Mouse (Mus musculus): Measurements from ENCODE around the gene Zyx. TPM values are rescaled to one million over a fixed set of nuclear protein-coding genes. Genes with fewer than 3 reads are reported as not detected.

The Zyx gene
- polyA plus RNA-seq (2014; fragmentation: Illumina TruSeq; extraction: RNeasy Lipid Tissue Mini Kit (QIAGEN cat#74804); ENCODE audit: low replicate concordance), result 0.85 TPM

DNA sequence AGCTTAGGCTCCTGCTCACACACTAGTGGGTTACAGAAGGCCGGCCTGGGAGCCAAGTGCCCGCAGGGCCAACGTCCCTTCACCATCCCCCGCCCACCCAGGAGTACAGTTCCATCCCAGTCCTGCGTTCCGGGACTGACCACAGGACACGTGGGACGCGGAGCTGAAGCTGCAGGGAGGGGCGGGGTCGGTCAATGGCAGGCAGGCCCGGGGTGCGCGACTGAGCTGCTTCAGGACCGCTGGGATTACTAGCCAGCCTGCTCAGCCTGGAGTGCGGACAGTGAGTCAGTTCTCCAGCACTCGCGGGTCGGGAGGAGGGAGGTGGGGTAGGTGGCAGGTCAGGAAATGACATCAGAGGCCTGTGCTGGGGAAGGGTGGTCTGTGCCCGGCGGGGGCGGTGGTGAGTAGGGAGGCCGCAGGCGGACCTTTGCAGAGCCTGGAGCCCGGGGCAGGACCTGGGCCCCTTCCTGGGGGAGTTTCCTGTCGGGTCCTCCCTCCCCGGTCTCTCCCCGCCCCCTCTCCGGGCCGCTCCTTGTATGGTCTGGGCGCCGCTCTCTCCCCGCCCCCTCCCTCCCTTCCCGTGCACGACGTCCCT lies at the start of gene Zyx:
Gene Zyx (plus strand): TSS at position 205 of the 595 bp plus-strand sequence.

DNA sequence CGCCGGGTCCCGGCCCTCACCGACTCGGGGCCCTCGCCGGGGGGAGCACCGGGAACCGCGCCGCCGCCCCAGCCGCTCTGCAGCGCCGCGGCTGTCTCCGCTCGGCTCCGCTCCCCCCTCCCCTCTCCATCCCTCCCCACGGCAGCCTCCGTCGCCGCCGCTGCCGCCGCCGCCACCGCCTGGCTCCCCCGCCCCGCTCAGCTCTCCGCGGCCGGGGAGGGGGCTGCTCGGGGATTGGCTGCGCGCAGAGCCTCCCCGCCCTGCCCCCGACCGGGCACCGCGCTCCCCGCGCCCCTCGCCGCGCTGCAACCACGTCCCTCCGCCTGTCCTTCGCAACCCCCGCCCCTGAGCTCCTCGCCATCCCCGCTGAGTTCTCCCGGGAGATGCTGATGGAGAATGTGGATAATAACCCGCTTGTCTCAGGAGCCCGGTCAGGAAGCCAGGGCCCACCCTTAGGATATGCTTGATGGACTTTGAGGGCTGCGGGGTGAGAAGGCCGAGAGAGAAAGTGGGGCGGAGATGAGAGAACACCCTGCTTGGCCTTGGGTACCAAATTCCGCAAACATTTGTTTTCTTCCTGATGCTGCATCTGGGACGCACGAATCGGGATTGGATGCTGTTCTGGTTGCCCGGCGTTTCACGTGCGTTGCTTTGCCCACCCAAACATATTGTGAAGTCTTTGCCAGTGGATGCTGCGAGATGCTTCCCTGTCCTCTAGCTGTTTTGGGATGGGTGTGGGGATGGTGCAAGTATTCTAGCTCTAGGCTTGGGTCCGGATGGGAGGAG lies 24.8 kb upstream of the Zyx start, which contains the start of gene Fam131b:
Gene Fam131b (minus strand): TSS at position 162 of the 786 bp plus-strand sequence.

GRCm38 (mm10) chr6:42372816-42373547 lies 23.6 kb downstream of the Zyx start, which contains the start of gene Epha1:
Gene Epha1, minus strand, starts transcription at chr6:42373268.

DNA sequence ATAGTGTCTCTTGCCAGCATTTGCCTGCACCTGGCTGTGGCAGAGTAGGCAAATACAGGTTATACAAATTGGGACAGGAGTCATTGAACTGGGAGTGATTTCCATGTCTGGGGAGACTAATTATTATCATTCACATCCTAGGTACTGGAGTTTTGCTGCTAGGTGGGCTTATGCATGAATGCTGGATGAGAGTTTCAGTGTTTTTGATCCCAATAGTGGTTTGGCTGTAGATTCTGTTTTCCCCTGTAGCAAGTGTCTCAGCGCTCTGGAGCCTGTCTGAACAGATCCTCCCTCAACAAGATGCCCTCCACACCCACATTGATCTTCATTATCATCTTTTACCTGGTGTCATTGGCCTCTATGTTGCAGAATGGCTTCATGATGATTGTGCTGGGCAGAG lies 50.5 kb downstream of the Zyx start, which contains the start of gene Tas2r143:
Gene Tas2r143 (plus strand): TSS at position 301 of the 400 bp plus-strand sequence.

GRCm38 (mm10) chr6:42405134-42405533 lies 55.7 kb downstream of the Zyx start, which contains the start of gene Tas2r135:
Gene Tas2r135, plus strand, starts transcription at chr6:42405434.

Other genes starting within 250 kb of the Zyx start
- not detected for gene Tas2r139, start 208.7 kb upstream of the Zyx start, polyA plus RNA-seq (2014; fragmentation: Illumina TruSeq; extraction: RNeasy Lipid Tissue Mini Kit (QIAGEN cat#74804); ENCODE audit: low replicate concordance)
- not detected for gene Tas2r144, start 134.3 kb upstream of the Zyx start, polyA plus RNA-seq (2014; fragmentation: Illumina TruSeq; extraction: RNeasy Lipid Tissue Mini Kit (QIAGEN cat#74804); ENCODE audit: low replicate concordance)
- 48.8 TPM for gene Gstk1, start 103.7 kb upstream of the Zyx start, polyA plus RNA-seq (2014; fragmentation: Illumina TruSeq; extraction: RNeasy Lipid Tissue Mini Kit (QIAGEN cat#74804); ENCODE audit: low replicate concordance)
- gene Tmem139, start 87.7 kb upstream of the Zyx start, polyA plus RNA-seq (2014; fragmentation: Illumina TruSeq; extraction: RNeasy Lipid Tissue Mini Kit (QIAGEN cat#74804); ENCODE audit: low replicate concordance), result 54.1 TPM
- gene Casp2, start 84.6 kb upstream of the Zyx start, polyA plus RNA-seq (2014; fragmentation: Illumina TruSeq; extraction: RNeasy Lipid Tissue Mini Kit (QIAGEN cat#74804); ENCODE audit: low replicate concordance), result 67.1 TPM
- 0.15 TPM for gene Clcn1, start 62.9 kb upstream of the Zyx start, polyA plus RNA-seq (2014; fragmentation: Illumina TruSeq; extraction: RNeasy Lipid Tissue Mini Kit (QIAGEN cat#74804); ENCODE audit: low replicate concordance)
- gene Fam131b, start 25.0 kb upstream of the Zyx start, polyA plus RNA-seq (2014; fragmentation: Illumina TruSeq; extraction: RNeasy Lipid Tissue Mini Kit (QIAGEN cat#74804); ENCODE audit: low replicate concordance), result 0.15 TPM
- gene Epha1, start 23.6 kb downstream of the Zyx start, polyA plus RNA-seq (2014; fragmentation: Illumina TruSeq; extraction: RNeasy Lipid Tissue Mini Kit (QIAGEN cat#74804); ENCODE audit: low replicate concordance), result 7.2 TPM
- gene Tas2r143, start 50.6 kb downstream of the Zyx start, polyA plus RNA-seq (2014; fragmentation: Illumina TruSeq; extraction: RNeasy Lipid Tissue Mini Kit (QIAGEN cat#74804); ENCODE audit: low replicate concordance), result not detected
- gene Tas2r135, start 55.8 kb downstream of the Zyx start, polyA plus RNA-seq (2014; fragmentation: Illumina TruSeq; extraction: RNeasy Lipid Tissue Mini Kit (QIAGEN cat#74804); ENCODE audit: low replicate concordance), result not detected
- gene Tas2r126, start 84.9 kb downstream of the Zyx start, polyA plus RNA-seq (2014; fragmentation: Illumina TruSeq; extraction: RNeasy Lipid Tissue Mini Kit (QIAGEN cat#74804); ENCODE audit: low replicate concordance), result not detected
- not detected for gene Olfr458, start 115.6 kb downstream of the Zyx start, polyA plus RNA-seq (2014; fragmentation: Illumina TruSeq; extraction: RNeasy Lipid Tissue Mini Kit (QIAGEN cat#74804); ENCODE audit: low replicate concordance)
- not detected for gene Olfr457, start 126.7 kb downstream of the Zyx start, polyA plus RNA-seq (2014; fragmentation: Illumina TruSeq; extraction: RNeasy Lipid Tissue Mini Kit (QIAGEN cat#74804); ENCODE audit: low replicate concordance)
- not detected for gene Olfr456, start 137.6 kb downstream of the Zyx start, polyA plus RNA-seq (2014; fragmentation: Illumina TruSeq; extraction: RNeasy Lipid Tissue Mini Kit (QIAGEN cat#74804); ENCODE audit: low replicate concordance)
- not detected for gene Olfr455, start 198.0 kb downstream of the Zyx start, polyA plus RNA-seq (2014; fragmentation: Illumina TruSeq; extraction: RNeasy Lipid Tissue Mini Kit (QIAGEN cat#74804); ENCODE audit: low replicate concordance)
- not detected for gene Tcaf3, start 248.1 kb downstream of the Zyx start, polyA plus RNA-seq (2014; fragmentation: Illumina TruSeq; extraction: RNeasy Lipid Tissue Mini Kit (QIAGEN cat#74804); ENCODE audit: low replicate concordance)